Mouse (Mus musculus) lung, embryonic 14.5 days (tissue): ENCODE measurements around the gene Mipep. TPM values are rescaled to one million over a fixed set of nuclear protein-coding genes. Genes with fewer than 3 reads are reported as not detected.

Experiments
- ATAC-seq: fragments of 200-750 bp; cut with Nextera tagmentation; 2 replicates; pipeline ENCODE4 v1.8.0; 2017; ENCODE audit warnings: mild to moderate bottlenecking, moderate TSS enrichment, moderate library complexity; ENCODE audit not compliant: insufficient read depth
- DNase-seq: peaks from one replicate; pipeline ENCODE4 v3.0.0-alpha.2; 2015
- H3K27ac ChIP-seq: fragments of 300-500 bp; sonication (generic); 2 replicates; pipeline ENCODE4 v1.5.1; 2014; ENCODE audit warnings: low read depth, mild to moderate bottlenecking, moderate library complexity
- H3K27me3 ChIP-seq: fragments of 300-500 bp; sonication (generic); 2 replicates; pipeline ENCODE4 v1.6.1; 2014; ENCODE audit warnings: low read length, control low read depth; ENCODE audit not compliant: insufficient read depth
- H3K36me3 ChIP-seq: fragments of 300-500 bp; sonication (generic); 2 replicates; pipeline ENCODE4 v1.6.1; 2014; ENCODE audit warnings: control low read depth; ENCODE audit not compliant: insufficient read depth
- H3K4me1 ChIP-seq: fragments of 300-500 bp; sonication (generic); 2 replicates; pipeline ENCODE4 v1.6.1; 2014; ENCODE audit warnings: antibody characterized with exemption, control low read depth; ENCODE audit not compliant: insufficient read depth
- H3K4me2 ChIP-seq: fragments of 300-500 bp; sonication (generic); 2 replicates; pipeline ENCODE4 v1.6.1; 2014; ENCODE audit warnings: mild to moderate bottlenecking
- H3K4me3 ChIP-seq: fragments of 300-500 bp; sonication (generic); 2 replicates; pipeline ENCODE4 v1.5.1; 2014; ENCODE audit warnings: low read depth, low read length
- H3K9ac ChIP-seq: fragments of 300-500 bp; sonication (generic); 2 replicates; pipeline ENCODE4 v1.6.1; 2014
- H3K9me3 ChIP-seq: fragments of 300-500 bp; sonication (generic); 2 replicates; pipeline ENCODE4 v1.6.1; 2016; ENCODE audit warnings: low read depth, low read length, control low read depth
- CTCF ChIP-seq: IDR thresholded peaks from 2 replicates; pipeline ENCODE4 v1.5.1; 2016; ENCODE audit warnings: antibody characterized with exemption, low read depth
- WGBS: fragments of 180-500 bp; shearing (Covaris S2); extraction: QIAGEN DNeasy Blood & Tissue Kit; methylation state at CpG from one replicate; pipeline ENCODE4 v1.1.7; 2014; 5-methylcytosine and 5-hydroxymethylcytosine counted together
- polyA plus RNA-seq: library from polyadenylated mRNA; unstranded; fragments of >200 nt; fragmentation: Nextera tagmentation; extraction: Ambion mirVana; gene quantifications from 2 replicates; pipeline ENCODE4 v1.2.1, GENCODE M21; 2014

The Mipep gene
- polyA plus RNA-seq, 1 experiment from 2014 or later = 26.5 TPM

DNA sequence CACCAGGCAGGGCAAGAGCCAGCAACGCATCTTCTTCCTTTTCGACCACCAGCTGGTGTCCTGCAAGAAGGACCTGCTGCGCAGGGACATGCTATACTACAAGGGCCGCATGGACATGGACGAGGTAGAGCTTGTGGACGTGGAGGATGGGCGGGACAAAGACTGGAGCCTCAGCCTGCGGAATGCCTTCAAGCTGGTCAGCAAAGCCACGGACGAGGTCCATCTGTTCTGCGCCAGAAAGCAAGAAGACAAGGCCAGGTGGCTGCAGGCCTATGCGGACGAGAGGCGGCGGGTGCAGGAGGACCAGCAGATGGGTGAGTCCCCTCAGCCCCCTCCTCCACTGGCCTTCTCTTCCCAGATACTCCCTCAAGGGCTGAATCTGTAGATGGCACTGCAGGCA is 28.1 kb upstream of the Mipep start:
- WGBS = 75% methylated on average over 15 of the region's 15 CpGs
- ATAC-seq (no peak), DNase-seq (no peak)
- no peak for TF ChIP-seq CTCF
- Histone ChIP-seq H3K9me3 (no peaks in the 10 kb centered on the region), H3K4me1 (no peaks in the 10 kb centered on the region), H3K4me3 (no peak overlapping the region), H3K27me3 (no peaks in the 10 kb centered on the region), H3K9ac (no peak overlapping the region), H3K4me2 (no peak overlapping the region), H3K27ac (no peak overlapping the region), H3K36me3 (peaks cover 20% of the 10 kb centered on the region)

- Histone ChIP-seq H3K36me3 (peaks cover 23% of the 10 kb centered on the region; the same call in 1 of the 2 replicates), H3K4me2 (no peak overlapping the region), H3K4me1 (no peaks in the 10 kb centered on the region), H3K4me3 (no peak overlapping the region), H3K27me3 (no peaks in the 10 kb centered on the region), H3K27ac (no peak overlapping the region), H3K9ac (no peak overlapping the region), H3K9me3 (no peaks in the 10 kb centered on the region)
- DNase-seq (no peak), ATAC-seq (no peak)
- TF ChIP-seq CTCF = no peak
- 93% methylated on average over 8 of the region's 8 CpGs for WGBS
Measured at GRCm38 (mm10) chr14:60757265-60757664, 27.1 kb upstream of the Mipep start.

GRCm38 (mm10) chr14:60757722-60758121 is 26.7 kb upstream of the Mipep start:
- DNase-seq (no peak), ATAC-seq (no peak)
- Histone ChIP-seq H3K36me3 (peaks cover 23% of the 10 kb centered on the region; the same call in 1 of the 2 replicates), H3K9me3 (no peaks in the 10 kb centered on the region), H3K9ac (no peak overlapping the region), H3K4me1 (no peaks in the 10 kb centered on the region), H3K4me3 (no peak overlapping the region), H3K4me2 (no peak overlapping the region), H3K27ac (no peak overlapping the region), H3K27me3 (no peaks in the 10 kb centered on the region)
- WGBS = 87% methylated on average over 7 of the region's 7 CpGs
- no peak for TF ChIP-seq CTCF

- ATAC-seq (no peak), DNase-seq (no peak)
- WGBS = 89% methylated on average over 8 of the region's 8 CpGs
- Histone ChIP-seq H3K4me2 (no peak overlapping the region), H3K9ac (no peak overlapping the region), H3K27me3 (no peaks in the 10 kb centered on the region), H3K9me3 (no peaks in the 10 kb centered on the region), H3K27ac (no peak overlapping the region), H3K4me1 (no peaks in the 10 kb centered on the region), H3K36me3 (peaks cover 18% of the 10 kb centered on the region; the same call in 1 of the 2 replicates), H3K4me3 (no peak overlapping the region)
- no peak for TF ChIP-seq CTCF
Measured at GRCm38 (mm10) chr14:60759097-60759496, 25.3 kb upstream of the Mipep start.

- Histone ChIP-seq H3K4me3 (no peak overlapping the region), H3K27ac (no peak overlapping the region), H3K27me3 (no peaks in the 10 kb centered on the region), H3K4me1 (no peaks in the 10 kb centered on the region), H3K4me2 (no peak overlapping the region), H3K9ac (no peak overlapping the region), H3K36me3 (peaks cover 13% of the 10 kb centered on the region; the same call in 1 of the 2 replicates), H3K9me3 (no peaks in the 10 kb centered on the region)
- ATAC-seq (no peak), DNase-seq (no peak)
- WGBS = 71% methylated on average over 10 of the region's 10 CpGs
- TF ChIP-seq CTCF = no peak
Measured at GRCm38 (mm10) chr14:60761801-60762200, 22.6 kb upstream of the Mipep start.

DNA sequence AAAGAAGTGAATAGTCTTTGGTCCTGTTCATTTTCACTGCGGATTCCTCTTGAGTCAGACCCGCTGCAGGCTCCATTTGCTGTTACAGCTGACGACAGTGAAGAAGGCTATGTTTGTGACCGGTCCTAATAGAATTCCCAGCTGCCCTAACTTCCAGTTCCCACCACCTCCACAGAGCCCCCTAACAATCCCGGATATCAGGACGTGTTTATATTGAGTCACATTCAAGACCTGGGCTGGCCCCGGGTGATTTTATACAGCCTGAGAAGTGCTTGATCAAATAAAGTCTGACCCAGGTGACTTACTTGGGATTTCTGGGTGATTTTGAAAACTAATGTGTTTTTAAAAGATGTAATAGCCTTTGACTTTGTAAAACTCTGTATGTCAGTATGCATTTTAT is 21.6 kb upstream of the Mipep start:
- H3K36me3 ChIP-seq = peaks cover 13% of the 10 kb centered on the region; the same call in 1 of the 2 replicates
- no peak overlapping the region for H3K4me2 ChIP-seq
- no peaks in the 10 kb centered on the region for H3K9me3 ChIP-seq
- TF ChIP-seq CTCF = no peak
- 30% methylated on average over 7 of the region's 7 CpGs for WGBS
- no peak overlapping the region for H3K4me3 ChIP-seq
- no peak overlapping the region for H3K27ac ChIP-seq
- H3K9ac ChIP-seq = no peak overlapping the region
- ATAC-seq (no peak), DNase-seq (no peak)
- H3K4me1 ChIP-seq = no peaks in the 10 kb centered on the region
- H3K27me3 ChIP-seq = no peaks in the 10 kb centered on the region

DNA sequence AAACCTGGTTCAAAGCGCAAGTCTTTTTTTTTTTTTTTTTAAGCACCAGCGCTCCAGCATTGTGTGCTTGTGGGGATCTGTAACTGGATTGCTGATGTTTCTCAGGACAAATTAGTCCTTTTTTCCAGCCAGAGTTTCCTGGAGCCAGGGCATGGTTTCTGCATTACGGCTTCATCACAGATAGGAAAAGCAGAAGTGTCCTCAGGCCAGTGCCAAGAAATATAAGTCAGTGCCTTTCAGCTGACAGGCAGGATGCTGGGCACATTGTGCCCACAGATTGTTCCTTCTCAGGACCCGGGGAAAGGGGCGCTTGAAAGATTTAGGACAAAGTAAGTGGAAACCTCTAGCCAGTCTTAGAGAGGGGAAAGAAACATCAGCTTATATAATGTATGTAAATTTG is 20.6 kb upstream of the Mipep start:
- Histone ChIP-seq H3K9me3 (no peaks in the 10 kb centered on the region), H3K9ac (no peak overlapping the region), H3K27ac (no peak overlapping the region), H3K4me1 (no peaks in the 10 kb centered on the region), H3K27me3 (no peaks in the 10 kb centered on the region), H3K36me3 (peaks cover 13% of the 10 kb centered on the region; the same call in 1 of the 2 replicates), H3K4me2 (no peak overlapping the region), H3K4me3 (no peak overlapping the region)
- WGBS = 87% methylated on average over 5 of the region's 5 CpGs
- no peak for ATAC-seq
- no peak for TF ChIP-seq CTCF
- no peak for DNase-seq

DNA sequence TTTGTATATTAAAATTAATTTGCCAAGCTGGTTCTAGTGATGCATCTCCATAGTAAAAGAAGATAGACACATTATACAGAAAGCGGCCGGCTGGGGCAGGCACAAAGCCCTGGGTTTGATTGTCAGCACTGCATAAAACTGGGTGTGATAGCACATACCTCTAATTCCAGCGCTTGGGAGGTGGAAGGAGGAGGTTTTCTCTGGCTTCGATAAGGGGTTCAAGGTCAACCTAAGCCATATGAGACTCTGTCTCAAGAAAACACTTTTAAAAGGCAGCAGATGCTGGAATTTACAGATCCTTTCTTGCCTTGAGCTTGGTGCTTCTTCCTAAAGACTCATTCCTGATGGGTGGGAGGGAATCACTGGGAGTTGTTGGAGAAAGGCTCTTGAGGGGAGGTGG is 19.8 kb upstream of the Mipep start:
- ATAC-seq (no peak), DNase-seq (no peak)
- WGBS = 67% methylated on average over 4 of the region's 4 CpGs
- H3K4me1 ChIP-seq = no peaks in the 10 kb centered on the region
- no peak overlapping the region for H3K4me2 ChIP-seq
- no peaks in the 10 kb centered on the region for H3K27me3 ChIP-seq
- no peaks in the 10 kb centered on the region for H3K9me3 ChIP-seq
- H3K27ac ChIP-seq = no peak overlapping the region; the same call in 1 of the 2 replicates
- no peak overlapping the region for H3K4me3 ChIP-seq
- no peak overlapping the region for H3K9ac ChIP-seq
- peaks cover 8% of the 10 kb centered on the region; the same call in 1 of the 2 replicates for H3K36me3 ChIP-seq
- no peak for TF ChIP-seq CTCF
